In genomic region chr11:121354091-121354707, GRCm38 (mm10) we compare ENCODE assay signal across 8 mouse cellular contexts. TPM values are rescaled to one million over a fixed set of nuclear protein-coding genes. Genes with fewer than 3 reads are reported as not detected.
DNase-seq lines count a peak whose midpoint lies in the region; ATAC-seq and TF ChIP-seq lines count a peak whose summit lies in the region.

Wdr45b (minus strand) TSS chr11:121354445.

- TF ChIP-seq CTCF in gastrocnemius, adult 2 months (IDR thresholded peaks at IDR 0.05): no peak
- no peak for TF ChIP-seq CTCF in hindbrain, postnatal 0 days (IDR thresholded peaks at IDR 0.05; ENCODE audit: low read depth)
- no peak for TF ChIP-seq CTCF in left cerebral cortex, adult 2 months (IDR thresholded peaks at IDR 0.05)

- H3K4me3 ChIP-seq in gastrocnemius, adult 2 months: peak within 1 kb of the TSS; percentile 92
- H3K4me3 ChIP-seq in hindbrain, postnatal 0 days (ENCODE audit: low read length): peak within 1 kb of the TSS; percentile 74
- H3K4me3 ChIP-seq in left cerebral cortex, adult 2 months: peak within 1 kb of the TSS; percentile 63

- no peaks in the 10 kb centered on the region for H3K36me3 ChIP-seq in hindbrain, postnatal 0 days (ENCODE audit: insufficient read depth, low read length)

- H3K27me3 ChIP-seq in hindbrain, postnatal 0 days (ENCODE audit: insufficient read depth, low read length): no peaks in the 10 kb centered on the region

- H3K9ac ChIP-seq in hindbrain, postnatal 0 days (replicated peaks; ENCODE audit: low read length): peak within 1 kb of the TSS; percentile 90

- WGBS in hindbrain, postnatal 0 days: under 1% methylated on average over 69 of the region's 69 CpGs

- peaks cover 10% of the 10 kb centered on the region; the same call in 1 of the 2 replicates for H3K4me1 ChIP-seq in hindbrain, postnatal 0 days (ENCODE audit: insufficient read depth, low read length)

- peak within 1 kb of the TSS; percentile 97 for H3K27ac ChIP-seq in gastrocnemius, adult 2 months
- H3K27ac ChIP-seq in hindbrain, postnatal 0 days: peak within 1 kb of the TSS; percentile 84
- peak within 1 kb of the TSS; percentile 97 for H3K27ac ChIP-seq in left cerebral cortex, adult 2 months

- DNase-seq in ZHBTc4 (ENCODE audit: low read depth, low spot score): peak; percentile 99
- peak; percentile 98 for DNase-seq in gastrocnemius, adult 2 months
- DNase-seq in hindbrain, postnatal 0 days (ENCODE audit: low spot score): peak; percentile 99
- peak; percentile 98 to 99 for DNase-seq in left cerebral cortex, adult 2 months (ENCODE audit: extremely low spot score in 1 of 2, low spot score in 2 of 2)
- DNase-seq in right cerebral cortex, adult 2 months (ENCODE audit: low spot score in 2 of 2): peak; percentile 99
- peak; percentile 99 for DNase-seq in urinary bladder, postnatal 14 days (ENCODE audit: low spot score)

- ATAC-seq in common myeloid progenitor, adult 5-6 weeks (replicated peaks; ENCODE audit: low read depth, poor library complexity, severe bottlenecking): peak; percentile 95
- peak; percentile 97 for ATAC-seq in hindbrain, postnatal 0 days
- peak; percentile 91 for ATAC-seq in megakaryocyte, adult 5-6 weeks (ENCODE audit: poor library complexity, severe bottlenecking)

- intact Hi-C loops in gastrocnemius, adult 2 months (cut with DNase I): loop anchor here (5.0 kb wide), 2 partner anchors 97 to 117 kb away; partner anchors contain the start of genes Foxk2 and Narf
- intact Hi-C loops in left cerebral cortex, adult 2 months (cut with DNase I): loop anchor here (2.0 to 5.0 kb wide), 3 partner anchors 67 to 117 kb away; partner anchors contain the start of genes Fn3krp and Narf

- peak within 1 kb of the TSS; percentile 80 for H3K4me2 ChIP-seq in hindbrain, postnatal 0 days (ENCODE audit: low read depth, low read length)

- H3K9me3 ChIP-seq in hindbrain, postnatal 0 days (ENCODE audit: low read length): no peaks in the 10 kb centered on the region

RNA-seq across cellular contexts. Expression of gene Wdr45b, which starts in this region (rescaled TPM):
- total RNA-seq in common myeloid progenitor, adult 5-6 weeks (2017): 39.1 and 40.7 TPM in 2 replicates
- total RNA-seq in gastrocnemius, adult 2 months (2021): 10 to 100 TPM; 21.1 to 21.6 TPM
- 77.9 and 78.0 TPM in 2 replicates for total RNA-seq in hindbrain, postnatal 0 days (2014; rRNA removed)
- polyA plus RNA-seq in hindbrain, postnatal 0 days (2015; fragmentation: Nextera tagmentation; extraction: Ambion mirVana): 84.9 and 88.7 TPM in 2 replicates
- 10 to 100 TPM; 62.1 to 70.9 TPM for total RNA-seq in left cerebral cortex, adult 2 months (2021)
- total RNA-seq in megakaryocyte, adult 5-6 weeks (2015): 48.1 and 56.5 TPM in 2 replicates
- total RNA-seq in megakaryocyte, adult 5-6 weeks (2017): 52.1 and 55.1 TPM in 2 replicates

Comparison
In these comparisons a context has a peak if more than half of its experiments do, and no peak if none do; other contexts are left out.
1. Peak in every context shown above with its lines: DNase-seq, ATAC-seq, H3K4me3 ChIP-seq and H3K27ac ChIP-seq.